Mouse (Mus musculus) fat pad, adult 2 months (tissue): ENCODE results near the gene Gstcd.

Experiments
- DNase-seq: peaks from one replicate; pipeline ENCODE4 v3.0.0-alpha.2; 2011; ENCODE audit warnings: low read depth, low spot score; ENCODE audit errors: extremely low read depth

Gstcd gene

GRCm38 (mm10) chr3:133091664-133092273 lies at the start of gene Gstcd, which contains the start of gene Ints12:
TSS of gene Gstcd (minus strand) at chr3:133092033.
TSS of gene Ints12 (plus strand) at chr3:133091840.
- DNase-seq = peak; percentile 47

DNA sequence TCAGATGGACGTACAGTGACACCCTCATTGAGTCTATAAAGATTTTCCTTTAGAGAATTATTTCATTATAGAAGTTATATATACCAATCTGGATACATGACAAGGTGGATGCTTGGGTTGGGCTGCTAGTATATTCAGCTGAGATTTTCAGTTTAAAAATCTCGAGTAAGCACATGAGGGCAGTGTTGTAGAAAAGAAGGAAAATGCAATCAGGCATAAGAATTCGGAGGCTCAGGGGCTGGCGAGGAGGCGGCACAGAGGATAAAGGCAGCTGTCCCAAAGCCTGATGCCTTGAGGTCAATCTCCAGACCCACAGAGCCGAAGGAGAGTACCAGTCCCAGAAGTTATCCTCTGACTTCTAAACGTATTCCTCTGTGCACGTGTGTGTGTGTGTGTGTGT lies 40.8 kb upstream of the Gstcd start:
- no peak for DNase-seq

GRCm38 (mm10) chr3:133131372-133131771 lies 39.5 kb upstream of the Gstcd start:
- DNase-seq = no peak

GRCm38 (mm10) chr3:133113281-133113680 lies 21.4 kb upstream of the Gstcd start:
- DNase-seq = no peak

DNA sequence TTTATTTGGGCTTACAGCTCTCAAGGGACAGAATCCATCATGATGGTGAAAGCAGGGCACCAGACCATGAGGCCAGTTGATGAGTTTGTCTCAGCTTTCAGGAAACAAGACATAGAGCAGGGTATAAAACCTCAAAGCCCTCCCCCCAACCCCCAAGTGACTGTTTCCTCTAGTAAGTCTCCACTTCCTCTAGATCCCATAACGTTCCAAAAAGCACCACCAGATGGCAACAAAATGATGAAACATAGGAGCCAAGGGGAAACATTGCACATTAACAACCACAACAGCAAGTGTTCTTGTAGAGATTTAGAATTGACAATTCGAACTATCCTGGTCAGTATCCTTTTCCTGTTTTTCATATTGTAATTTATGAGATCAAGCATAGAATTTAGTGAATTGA lies 19.9 kb upstream of the Gstcd start:
- no peak for DNase-seq

DNA sequence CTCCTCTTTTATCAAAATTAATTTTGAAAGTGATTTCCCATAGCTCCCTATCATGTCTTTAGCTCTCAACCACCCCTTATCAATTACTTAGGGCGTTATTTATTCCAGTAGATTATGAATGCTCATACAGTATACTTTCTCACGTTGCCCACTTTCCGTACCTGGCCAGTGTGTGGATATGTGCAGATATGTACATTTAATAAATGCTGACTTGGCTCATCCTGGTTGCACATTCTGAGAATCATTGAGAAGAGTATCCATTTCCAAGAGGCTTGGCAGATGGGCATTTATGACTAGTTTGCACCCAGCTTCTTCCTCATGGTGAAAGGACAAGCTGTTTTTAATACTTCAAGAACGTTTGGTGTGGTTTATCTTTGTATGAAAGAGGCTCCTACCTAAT lies 18.0 kb upstream of the Gstcd start:
- no peak for DNase-seq

DNA sequence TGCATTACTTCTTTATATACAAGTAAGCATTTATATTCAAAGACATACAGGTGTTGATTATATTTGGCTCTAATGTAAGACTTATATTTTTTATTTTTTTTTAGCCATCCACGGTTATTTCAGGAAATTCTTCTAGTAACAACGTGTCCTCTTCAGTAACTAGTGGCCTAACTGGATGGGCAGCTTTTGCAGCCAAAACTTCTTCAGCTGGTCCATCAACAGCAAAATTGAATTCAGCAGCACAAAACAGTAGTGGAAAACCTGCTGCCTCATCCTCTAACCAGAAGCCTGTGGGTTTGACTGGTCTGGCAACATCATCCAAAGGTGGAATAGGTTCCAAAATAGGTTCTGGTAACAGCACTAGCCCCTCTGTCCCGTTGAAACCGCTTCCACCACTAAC lies 16.9 kb upstream of the Gstcd start:
- peak; percentile 21 for DNase-seq

DNA sequence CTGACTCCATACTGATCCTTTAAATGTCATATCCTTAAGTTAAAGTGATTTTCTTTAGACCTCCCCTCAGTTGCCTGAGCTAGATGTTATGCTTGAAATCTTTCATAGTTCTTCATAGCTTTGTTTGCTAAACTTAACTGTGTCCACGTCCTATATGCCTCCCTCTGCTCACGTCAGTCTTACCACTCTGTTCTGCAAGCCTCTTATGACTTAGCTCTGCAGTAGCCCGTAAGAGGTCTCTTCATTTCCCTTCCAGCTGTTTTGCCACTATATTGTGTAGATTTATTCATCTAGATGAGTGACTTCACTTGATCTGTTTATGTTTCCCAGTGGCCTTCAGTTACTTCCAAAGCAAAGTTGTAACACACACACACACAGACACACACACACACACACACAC lies 12.6 kb upstream of the Gstcd start:
- no peak for DNase-seq

DNA sequence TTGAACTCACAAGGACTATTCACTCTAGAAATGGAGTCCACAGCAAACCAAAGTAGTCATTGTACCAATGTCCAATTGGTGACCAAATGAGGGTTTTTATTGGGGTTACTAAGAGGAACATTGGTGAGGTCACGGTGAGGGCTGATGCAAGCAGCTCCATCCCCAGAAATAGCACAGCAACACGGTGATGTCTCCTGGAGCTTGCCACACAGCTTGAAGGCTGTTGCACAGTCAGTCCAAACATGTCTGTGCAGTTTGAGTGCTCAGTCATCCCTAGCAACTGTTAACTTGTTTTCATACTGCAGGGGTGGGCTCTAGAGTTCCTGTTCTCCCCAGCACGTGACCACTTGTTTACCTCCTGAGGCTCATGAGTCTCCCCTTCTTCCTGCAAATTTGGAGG lies 11.9 kb upstream of the Gstcd start:
- no peak for DNase-seq

DNA sequence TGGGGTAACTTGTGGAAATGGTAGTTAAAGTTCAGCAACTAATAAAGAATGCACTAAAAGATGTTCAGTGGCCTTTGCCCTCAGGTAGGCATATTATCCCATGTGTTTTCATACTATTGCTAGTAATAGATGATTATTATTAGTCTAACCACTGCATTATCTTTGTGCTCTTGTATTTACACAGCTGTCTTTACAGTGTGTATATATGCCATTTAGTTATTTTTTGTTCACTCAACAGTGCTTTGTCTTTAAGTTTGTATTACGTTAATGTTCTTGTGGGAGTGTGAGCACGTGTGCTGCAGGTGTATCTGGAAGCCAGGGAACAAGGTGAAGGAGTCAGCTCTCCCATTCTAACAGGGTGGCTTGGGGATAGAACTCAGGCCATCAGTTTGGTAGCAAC lies 7.1 kb upstream of the Gstcd start:
- no peak for DNase-seq

DNA sequence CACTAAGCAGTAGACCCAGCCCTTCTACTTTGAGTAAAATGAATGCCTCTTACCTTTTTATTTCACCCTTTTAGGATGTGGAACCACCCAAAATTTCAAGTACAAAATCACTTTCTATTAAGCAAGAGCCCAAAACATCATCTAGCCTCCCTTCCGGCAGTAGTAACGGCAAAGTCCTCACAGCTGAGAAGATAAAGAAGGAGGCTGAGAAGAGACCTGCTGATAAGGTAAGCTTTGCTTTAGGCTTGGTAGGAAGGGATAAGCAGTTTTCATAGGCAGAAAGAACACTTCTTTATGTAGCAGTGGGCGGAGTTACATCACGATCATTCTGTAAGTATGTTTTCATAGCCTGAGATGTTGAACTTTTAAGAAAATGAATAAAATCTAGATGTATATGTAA lies 6.5 kb upstream of the Gstcd start:
- DNase-seq = no peak

GRCm38 (mm10) chr3:133097936-133098335 lies 6.1 kb upstream of the Gstcd start:
- no peak for DNase-seq

GRCm38 (mm10) chr3:133094305-133094704 lies 2.5 kb upstream of the Gstcd start:
- no peak for DNase-seq

DNA sequence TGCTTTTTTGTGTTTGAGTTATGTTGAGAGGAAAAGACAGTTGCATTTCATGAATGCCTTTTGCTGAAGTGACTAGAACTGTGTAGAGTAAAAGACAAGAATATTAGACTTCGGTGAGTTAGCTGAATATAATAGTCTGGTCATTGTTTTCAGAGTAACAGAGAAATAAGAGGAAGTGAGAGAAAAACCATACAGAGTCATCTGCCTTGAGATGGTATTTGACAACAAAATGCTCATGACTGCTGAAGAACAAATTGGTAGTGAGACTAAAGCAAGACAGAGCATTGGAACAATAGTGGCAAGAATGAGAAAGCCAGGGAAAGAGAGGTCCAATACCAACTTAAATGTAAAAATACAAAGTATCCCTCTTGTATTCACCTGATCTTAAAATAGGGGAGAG lies 1.1 kb upstream of the Gstcd start:
- DNase-seq = no peak

GRCm38 (mm10) chr3:133092274-133092853 lies 531 bp upstream of the Gstcd start:
- DNase-seq = no peak

DNA sequence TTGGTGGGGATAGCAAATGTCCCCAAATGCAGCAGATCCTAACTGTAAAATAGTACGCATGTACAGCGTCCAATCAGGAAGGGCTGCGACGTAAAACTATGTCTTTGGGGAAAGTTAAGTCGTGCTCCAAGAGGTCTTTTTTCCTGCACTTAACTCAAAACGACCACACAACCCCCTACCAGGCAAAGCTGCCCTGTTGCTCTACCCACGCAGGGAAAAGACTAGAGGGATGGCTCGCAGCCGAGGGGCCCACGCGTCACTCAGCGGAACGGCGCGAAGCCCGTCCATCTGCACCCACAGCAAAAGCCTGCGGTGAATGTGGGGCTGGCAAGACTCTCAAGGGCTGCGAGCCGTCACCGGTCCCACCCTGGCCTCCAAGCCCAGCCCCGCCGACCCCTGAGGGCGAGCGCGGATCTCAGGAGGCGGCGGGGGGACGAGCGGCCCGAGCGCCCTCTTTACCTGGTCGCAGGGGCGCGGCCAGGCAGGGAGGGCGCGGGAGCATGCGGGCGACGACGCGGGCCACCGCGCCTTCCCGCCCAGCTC lies 641 bp downstream of the Gstcd start:
- DNase-seq = no peak

GRCm38 (mm10) chr3:133090247-133091120 lies 1.3 kb downstream of the Gstcd start:
- DNase-seq = no peak

DNA sequence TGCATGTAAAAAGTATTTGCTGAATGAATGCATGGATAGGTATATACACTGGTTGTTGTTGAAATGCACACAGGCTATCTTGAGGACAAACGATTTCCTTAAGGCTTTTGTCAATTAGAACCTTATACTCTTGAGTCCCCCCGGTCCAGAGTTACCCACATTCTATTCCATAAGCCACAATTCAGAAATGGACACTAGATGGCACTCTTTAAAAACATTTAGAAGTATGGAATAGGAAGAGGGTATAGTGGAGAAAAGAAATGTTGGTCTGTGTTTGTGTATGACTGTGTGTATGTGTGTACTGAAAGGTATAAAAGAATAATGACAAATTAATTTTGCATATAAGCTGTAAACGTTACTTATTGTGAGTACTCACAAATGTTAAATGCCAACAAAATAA lies 6.0 kb downstream of the Gstcd start:
- DNase-seq = no peak

DNA sequence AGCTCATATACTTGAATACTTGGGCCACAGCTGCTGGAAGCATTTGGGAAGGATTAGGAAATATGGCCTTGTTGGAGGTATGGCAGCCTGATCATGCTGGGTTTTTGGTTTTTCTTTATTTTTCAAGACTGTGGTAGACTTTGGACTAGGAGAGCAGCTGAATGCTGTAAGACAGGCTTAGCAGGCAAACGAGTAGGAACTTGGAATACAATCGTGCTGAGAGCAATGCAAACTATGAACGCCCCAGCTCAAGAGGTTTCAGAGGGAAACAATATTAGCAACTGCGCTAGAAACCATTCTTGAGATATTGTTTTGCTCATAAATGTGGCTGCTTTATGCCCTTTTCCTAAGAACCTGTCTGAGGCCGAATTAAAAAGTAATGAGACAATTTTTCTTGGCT lies 9.1 kb downstream of the Gstcd start:
- no peak for DNase-seq

DNA sequence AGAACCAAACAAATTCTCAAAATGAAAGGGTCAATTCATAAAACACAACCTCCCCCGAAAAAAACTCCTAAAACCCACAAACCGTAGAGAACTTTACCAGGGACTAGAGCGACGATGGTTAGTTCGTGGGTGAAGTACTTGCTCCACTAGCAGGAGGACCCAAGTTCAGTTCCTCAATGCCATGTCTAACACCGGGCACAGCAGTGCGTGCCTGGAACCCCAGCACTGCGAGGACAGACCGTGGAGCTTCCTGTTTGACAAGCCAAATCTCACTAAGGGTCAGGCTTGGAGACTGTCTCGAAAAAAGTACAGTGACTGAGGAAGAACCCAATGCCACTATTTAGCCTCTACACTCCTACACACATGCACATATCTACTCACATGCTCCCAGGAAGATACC lies 16.3 kb downstream of the Gstcd start:
- DNase-seq = no peak

- no peak for DNase-seq
These were observed 39.8 kb downstream of the Gstcd start for GRCm38 (mm10) chr3:133052068-133052467.
